Mouse (Mus musculus) erythroblast, embryonic 14.5 days (primary cell): Measurements from ENCODE around the gene Lrrc58.

ENCODE experiments used
- GATA1 ChIP-seq: IDR thresholded peaks from 2 replicates; pipeline ENCODE4 v1.6.1; 2012; ENCODE audit warnings: low read length, inconsistent platforms, mixed read lengths
- TAL1 ChIP-seq: IDR thresholded peaks from 3 replicates; pipeline ENCODE4 v1.6.1; 2012; ENCODE audit warnings: low read length, inconsistent platforms, mixed read lengths

- TF ChIP-seq GATA1 (no peak), TAL1 (no peak)
These were observed 42.9 kb downstream of the Lrrc58 start for GRCm38 (mm10) chr16:37911086-37911485.
